Mouse (Mus musculus): ENCODE results near the gene Palm3. TPM values are rescaled to one million over a fixed set of nuclear protein-coding genes. Genes with fewer than 3 reads are reported as not detected.
"Not testable (repeated sequence)": the region's sequence is repeated elsewhere in the genome, so short reads cannot be mapped to it uniquely, and the experiment has no call there.

Palm3 gene
- polyA plus RNA-seq, 1 experiment = 0.89 TPM

- no peak overlapping the region for H3K4me3 ChIP-seq (replicated peaks; ENCODE audit: extremely low read depth, low read depth, low read length)
- TF ChIP-seq CTCF (IDR thresholded peaks at IDR 0.05; ENCODE audit: insufficient read depth, low read length) (no peak), POLR2A (IDR thresholded peaks at IDR 0.05; ENCODE audit: borderline replicate concordance, extremely low read depth, low read depth, low read length) (no peak)
- WGBS = 64% methylated on average over 9 of the region's 9 CpGs
Observed at GRCm38 (mm10) chr8:83978200-83978599, 43.1 kb upstream of the Palm3 start.

GRCm38 (mm10) chr8:83980250-83980649, 41.0 kb upstream of the Palm3 start:
- WGBS = 96% methylated on average over 1 of the region's 1 CpGs

More at GRCm38 (mm10) chr8:83978200-83978599, 43.1 kb upstream of the Palm3 start:
- H3K4me1 ChIP-seq (ENCODE audit: control insufficient read depth, insufficient read depth, low read length) = peaks cover 18% of the 10 kb centered on the region
- DNase-seq = no peak

GRCm38 (mm10) chr8:83980845-83981244, 40.4 kb upstream of the Palm3 start:
- WGBS = 72% methylated on average over 8 of the region's 8 CpGs
- DNase-seq = no peak
- TF ChIP-seq POLR2A (IDR thresholded peaks at IDR 0.05; ENCODE audit: borderline replicate concordance, extremely low read depth, low read depth, low read length) (no peak), CTCF (IDR thresholded peaks at IDR 0.05; ENCODE audit: insufficient read depth, low read length) (no peak)
- Histone ChIP-seq H3K4me3 (replicated peaks; ENCODE audit: extremely low read depth, low read depth, low read length) (no peak overlapping the region), H3K4me1 (ENCODE audit: control insufficient read depth, insufficient read depth, low read length) (peaks cover 11% of the 10 kb centered on the region)

More at GRCm38 (mm10) chr8:83980250-83980649, 41.0 kb upstream of the Palm3 start:
- no peak for TF ChIP-seq POLR2A (IDR thresholded peaks at IDR 0.05; ENCODE audit: borderline replicate concordance, extremely low read depth, low read depth, low read length)
- TF ChIP-seq CTCF (IDR thresholded peaks at IDR 0.05; ENCODE audit: insufficient read depth, low read length) = no peak
- H3K4me3 ChIP-seq (replicated peaks; ENCODE audit: extremely low read depth, low read depth, low read length) = no peak overlapping the region
- H3K4me1 ChIP-seq (ENCODE audit: control insufficient read depth, insufficient read depth, low read length) = peaks cover 11% of the 10 kb centered on the region
- DNase-seq = no peak

DNA sequence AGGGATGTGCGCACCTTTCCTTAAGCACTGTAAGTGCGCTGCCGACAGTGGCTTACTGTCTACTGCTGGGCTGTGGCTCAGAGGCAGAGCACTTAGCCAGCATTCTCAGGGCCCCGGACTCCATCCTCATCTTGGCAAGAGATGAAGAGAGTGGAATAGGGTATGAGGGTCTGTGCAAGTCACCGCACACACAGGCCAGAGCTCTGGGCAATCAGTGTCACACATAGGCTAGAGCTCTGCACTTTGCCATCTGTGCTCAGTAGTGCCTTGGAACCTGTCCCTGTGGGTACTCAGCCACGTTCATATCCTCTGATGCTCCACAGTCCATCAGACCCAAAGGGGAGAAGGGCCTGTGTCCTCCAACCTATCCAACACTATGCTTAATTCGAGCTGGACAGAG, 39.7 kb upstream of the Palm3 start:
- 94% methylated on average over 7 of the region's 7 CpGs for WGBS
- no peak overlapping the region for H3K4me3 ChIP-seq (replicated peaks; ENCODE audit: extremely low read depth, low read depth, low read length)

DNA sequence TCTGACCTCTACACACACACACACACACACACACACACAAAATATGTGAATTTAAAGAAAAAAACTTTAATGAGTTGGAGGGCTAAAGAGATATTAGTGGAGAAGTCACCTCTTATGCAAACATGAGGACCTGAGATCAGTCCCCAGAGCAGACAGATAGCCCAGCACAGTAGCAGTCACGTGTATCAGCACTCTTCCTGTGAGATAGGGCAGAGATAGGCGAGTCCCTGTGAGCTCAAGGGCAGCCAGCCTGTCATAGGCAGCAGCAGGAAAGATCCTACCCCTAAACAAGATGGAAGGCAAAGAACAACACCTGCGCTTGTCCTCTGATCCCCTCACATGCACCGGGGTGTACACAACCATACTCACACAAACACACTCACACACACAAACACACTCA, 38.8 kb upstream of the Palm3 start:
- H3K4me1 ChIP-seq (ENCODE audit: control insufficient read depth, insufficient read depth, low read length) = peaks cover 4% of the 10 kb centered on the region
- no peak overlapping the region for H3K4me3 ChIP-seq (replicated peaks; ENCODE audit: extremely low read depth, low read depth, low read length)
- no peak for DNase-seq
- 76% methylated on average over 4 of the region's 4 CpGs for WGBS
- TF ChIP-seq CTCF (IDR thresholded peaks at IDR 0.05; ENCODE audit: insufficient read depth, low read length) (no peak), POLR2A (IDR thresholded peaks at IDR 0.05; ENCODE audit: borderline replicate concordance, extremely low read depth, low read depth, low read length) (no peak)

More for the DNA sequence above, 39.7 kb upstream of the Palm3 start:
- TF ChIP-seq CTCF (IDR thresholded peaks at IDR 0.05; ENCODE audit: insufficient read depth, low read length) = no peak
- no peak for TF ChIP-seq POLR2A (IDR thresholded peaks at IDR 0.05; ENCODE audit: borderline replicate concordance, extremely low read depth, low read depth, low read length)
- no peak for DNase-seq
- H3K4me1 ChIP-seq (ENCODE audit: control insufficient read depth, insufficient read depth, low read length) = peaks cover 11% of the 10 kb centered on the region

DNA sequence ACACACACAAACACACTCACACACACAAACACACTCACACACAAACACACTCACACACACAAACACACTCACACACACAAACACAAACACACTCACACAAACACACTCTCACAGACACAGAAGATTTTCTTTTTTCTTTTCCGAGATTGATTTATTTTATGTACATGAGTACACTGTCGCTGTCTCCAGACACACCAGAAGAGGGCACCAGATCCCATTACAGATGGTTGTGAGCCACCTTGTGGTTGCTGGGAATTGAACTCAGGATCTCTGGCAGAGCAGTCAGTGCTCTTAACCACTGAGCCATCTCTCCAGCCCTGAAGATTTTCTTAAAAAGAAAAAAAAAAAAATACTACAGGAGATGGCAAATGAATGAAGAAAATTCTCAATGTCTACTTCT, 38.0 kb upstream of the Palm3 start:
- H3K4me3 ChIP-seq (replicated peaks; ENCODE audit: extremely low read depth, low read depth, low read length); DNase-seq; H3K4me1 ChIP-seq (ENCODE audit: control insufficient read depth, insufficient read depth, low read length): not testable (repeated sequence)
- 96% methylated on average over 2 of the region's 2 CpGs for WGBS

GRCm38 (mm10) chr8:83989243-83989642, 32.0 kb upstream of the Palm3 start:
- TF ChIP-seq POLR2A (IDR thresholded peaks at IDR 0.05; ENCODE audit: borderline replicate concordance, extremely low read depth, low read depth, low read length) (no peak), CTCF (IDR thresholded peaks at IDR 0.05; ENCODE audit: insufficient read depth, low read length) (no peak)
- DNase-seq = no peak
- 81% methylated on average over 7 of the region's 7 CpGs for WGBS
- Histone ChIP-seq H3K4me1 (ENCODE audit: control insufficient read depth, insufficient read depth, low read length) (no peaks in the 10 kb centered on the region), H3K4me3 (replicated peaks; ENCODE audit: extremely low read depth, low read depth, low read length) (no peak overlapping the region)

GRCm38 (mm10) chr8:83990170-83990569, 31.1 kb upstream of the Palm3 start:
- H3K4me3 ChIP-seq (replicated peaks; ENCODE audit: extremely low read depth, low read depth, low read length) = no peak overlapping the region
- DNase-seq = no peak
- no peaks in the 10 kb centered on the region for H3K4me1 ChIP-seq (ENCODE audit: control insufficient read depth, insufficient read depth, low read length)
- WGBS = 94% methylated on average over 14 of the region's 14 CpGs
- no peak for TF ChIP-seq CTCF (IDR thresholded peaks at IDR 0.05; ENCODE audit: insufficient read depth, low read length)
- TF ChIP-seq POLR2A (IDR thresholded peaks at IDR 0.05; ENCODE audit: borderline replicate concordance, extremely low read depth, low read depth, low read length) = no peak

DNA sequence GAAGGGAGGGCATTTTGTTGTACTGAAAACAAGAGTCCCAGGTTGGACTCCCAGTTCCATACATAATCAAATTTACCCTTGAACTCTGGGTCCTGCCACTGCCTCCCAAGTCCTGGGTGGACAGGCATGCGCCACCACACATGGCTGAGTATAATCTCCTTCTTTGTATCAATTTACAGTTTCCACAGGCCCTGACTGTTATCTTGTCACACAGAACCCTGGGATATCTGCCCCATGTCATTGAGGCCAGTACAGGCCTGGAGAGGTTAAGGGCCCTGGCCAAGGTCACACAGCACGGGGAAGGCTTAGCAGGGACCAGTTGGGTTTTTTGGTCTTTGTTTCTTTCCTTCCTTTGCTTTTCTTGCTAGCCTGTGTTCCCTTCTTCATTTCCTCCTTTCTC, 28.8 kb upstream of the Palm3 start:
- no peak for DNase-seq
- 90% methylated on average over 2 of the region's 2 CpGs for WGBS

GRCm38 (mm10) chr8:83994030-83994429, 27.2 kb upstream of the Palm3 start:
- TF ChIP-seq CTCF (IDR thresholded peaks at IDR 0.05; ENCODE audit: insufficient read depth, low read length) = no peak
- TF ChIP-seq POLR2A (IDR thresholded peaks at IDR 0.05; ENCODE audit: borderline replicate concordance, extremely low read depth, low read depth, low read length) = no peak

More for the DNA sequence above, 28.8 kb upstream of the Palm3 start:
- Histone ChIP-seq H3K4me1 (ENCODE audit: control insufficient read depth, insufficient read depth, low read length) (no peaks in the 10 kb centered on the region), H3K4me3 (replicated peaks; ENCODE audit: extremely low read depth, low read depth, low read length) (no peak overlapping the region)
- TF ChIP-seq CTCF (IDR thresholded peaks at IDR 0.05; ENCODE audit: insufficient read depth, low read length) (no peak), POLR2A (IDR thresholded peaks at IDR 0.05; ENCODE audit: borderline replicate concordance, extremely low read depth, low read depth, low read length) (no peak)

More at GRCm38 (mm10) chr8:83994030-83994429, 27.2 kb upstream of the Palm3 start:
- H3K4me1 ChIP-seq (ENCODE audit: control insufficient read depth, insufficient read depth, low read length) = peaks cover 4% of the 10 kb centered on the region; the same call in 1 of the 2 replicates
- 49% methylated on average over 3 of the region's 3 CpGs for WGBS
- H3K4me3 ChIP-seq (replicated peaks; ENCODE audit: extremely low read depth, low read depth, low read length) = no peak overlapping the region
- no peak for DNase-seq
